Mouse (Mus musculus): ENCODE measurements around the gene Brd4. TPM values are rescaled to one million over a fixed set of nuclear protein-coding genes. Genes with fewer than 3 reads are reported as not detected.

Brd4 gene
- polyA plus RNA-seq, 1 experiment from 2014 or later, result 132 TPM

GRCm38 (mm10) chr17:32202972-32203371, 81.5 kb downstream of the Brd4 start:
- Histone ChIP-seq H3K9me3 (ENCODE audit: control insufficient read depth, low read length) (no peaks in the 10 kb centered on the region), H3K27ac (ENCODE audit: low read depth, low read length) (no peak overlapping the region), H3K4me3 (ENCODE audit: low read length) (no peak overlapping the region), H3K4me1 (ENCODE audit: control insufficient read depth, insufficient read depth, low read length) (no peaks in the 10 kb centered on the region), H3K36me3 (ENCODE audit: control insufficient read depth, insufficient read depth, low read length) (peaks cover 97% of the 10 kb centered on the region), H3K27me3 (ENCODE audit: control insufficient read depth, insufficient read depth, low read length) (no peaks in the 10 kb centered on the region), H3K9ac (ENCODE audit: low read depth, low read length) (no peak overlapping the region), H3K4me2 (replicated peaks; ENCODE audit: low read depth, low read length) (no peak overlapping the region)
- 94% methylated on average over 3 of the region's 3 CpGs for WGBS
- no peak for ATAC-seq (ENCODE audit: low FRiP score, low TSS enrichment)

GRCm38 (mm10) chr17:32201086-32201485, 83.4 kb downstream of the Brd4 start:
- no peak overlapping the region for H3K4me3 ChIP-seq (ENCODE audit: low read length)
- 0 out of 2 replicates have a peak, but pooled peaks have one; percentile 11 for ATAC-seq (ENCODE audit: low FRiP score, low TSS enrichment)
- no peak overlapping the region for H3K27ac ChIP-seq (ENCODE audit: low read depth, low read length)
- no peak overlapping the region for H3K4me2 ChIP-seq (replicated peaks; ENCODE audit: low read depth, low read length)
- peaks cover 97% of the 10 kb centered on the region for H3K36me3 ChIP-seq (ENCODE audit: control insufficient read depth, insufficient read depth, low read length)
- H3K9me3 ChIP-seq (ENCODE audit: control insufficient read depth, low read length), result no peaks in the 10 kb centered on the region
- H3K4me1 ChIP-seq (ENCODE audit: control insufficient read depth, insufficient read depth, low read length), result no peaks in the 10 kb centered on the region
- WGBS, result 80% methylated on average over 5 of the region's 5 CpGs
- no peak overlapping the region for H3K9ac ChIP-seq (ENCODE audit: low read depth, low read length)
- H3K27me3 ChIP-seq (ENCODE audit: control insufficient read depth, insufficient read depth, low read length), result no peaks in the 10 kb centered on the region

DNA sequence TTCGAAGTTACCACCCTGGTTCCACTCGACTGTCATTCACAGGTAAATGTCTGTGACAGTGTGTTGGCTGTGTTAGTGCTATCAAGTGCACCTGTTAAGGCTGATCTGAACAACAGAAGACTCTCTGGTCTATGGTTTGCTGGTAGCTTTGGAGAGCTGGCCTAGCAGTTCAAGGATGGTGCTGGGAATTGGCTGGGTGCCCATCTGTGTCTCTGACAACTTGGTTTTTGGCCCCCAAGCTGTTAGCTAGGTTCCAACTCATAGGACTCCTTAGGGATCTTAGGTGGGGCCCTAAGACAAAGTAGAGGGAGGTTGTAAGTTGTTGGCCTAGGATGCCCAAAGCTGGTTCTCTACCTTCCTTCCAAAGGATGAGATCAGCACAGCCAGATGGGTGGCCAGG, 84.7 kb downstream of the Brd4 start:
- peaks cover 93% of the 10 kb centered on the region for H3K36me3 ChIP-seq (ENCODE audit: control insufficient read depth, insufficient read depth, low read length)
- H3K4me2 ChIP-seq (replicated peaks; ENCODE audit: low read depth, low read length), result no peak overlapping the region
- no peak for ATAC-seq (ENCODE audit: low FRiP score, low TSS enrichment)
- no peak overlapping the region for H3K9ac ChIP-seq (ENCODE audit: low read depth, low read length)
- H3K27me3 ChIP-seq (ENCODE audit: control insufficient read depth, insufficient read depth, low read length), result no peaks in the 10 kb centered on the region
- H3K4me1 ChIP-seq (ENCODE audit: control insufficient read depth, insufficient read depth, low read length), result no peaks in the 10 kb centered on the region
- no peaks in the 10 kb centered on the region for H3K9me3 ChIP-seq (ENCODE audit: control insufficient read depth, low read length)
- 91% methylated on average over 2 of the region's 2 CpGs for WGBS
- H3K4me3 ChIP-seq (ENCODE audit: low read length), result no peak overlapping the region
- H3K27ac ChIP-seq (ENCODE audit: low read depth, low read length), result no peak overlapping the region

- no peak for ATAC-seq (ENCODE audit: low FRiP score, low TSS enrichment)
- Histone ChIP-seq H3K4me3 (ENCODE audit: low read length) (no peak overlapping the region), H3K4me1 (ENCODE audit: control insufficient read depth, insufficient read depth, low read length) (no peaks in the 10 kb centered on the region), H3K27me3 (ENCODE audit: control insufficient read depth, insufficient read depth, low read length) (no peaks in the 10 kb centered on the region), H3K9ac (ENCODE audit: low read depth, low read length) (no peak overlapping the region), H3K27ac (ENCODE audit: low read depth, low read length) (no peak overlapping the region), H3K4me2 (replicated peaks; ENCODE audit: low read depth, low read length) (no peak overlapping the region), H3K36me3 (ENCODE audit: control insufficient read depth, insufficient read depth, low read length) (peaks cover 68% of the 10 kb centered on the region), H3K9me3 (ENCODE audit: control insufficient read depth, low read length) (no peaks in the 10 kb centered on the region)
- 94% methylated on average over 14 of the region's 14 CpGs for WGBS
Observed at GRCm38 (mm10) chr17:32197156-32197555, 87.4 kb downstream of the Brd4 start.

DNA sequence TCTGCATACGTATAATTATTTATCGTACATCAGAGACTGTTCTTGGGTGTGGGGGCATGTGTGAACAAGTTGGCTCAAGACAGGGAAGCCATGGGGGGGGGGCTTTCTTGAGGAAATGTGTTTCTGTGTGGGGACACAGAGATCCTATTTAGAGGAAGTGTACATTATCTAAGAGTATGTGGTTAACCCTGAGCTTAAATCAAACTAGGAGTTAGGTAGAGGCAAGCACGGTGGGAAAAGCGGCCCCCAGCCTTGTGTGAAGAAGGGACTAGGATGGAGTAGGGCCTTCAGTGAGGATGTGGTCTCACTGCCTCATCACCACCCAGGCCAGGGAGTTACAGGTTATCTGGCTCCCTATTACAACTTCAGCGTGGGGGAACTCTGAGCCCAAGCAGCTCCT, 88.8 kb downstream of the Brd4 start:
- no peaks in the 10 kb centered on the region for H3K9me3 ChIP-seq (ENCODE audit: control insufficient read depth, low read length)
- H3K27ac ChIP-seq (ENCODE audit: low read depth, low read length), result no peak overlapping the region
- H3K27me3 ChIP-seq (ENCODE audit: control insufficient read depth, insufficient read depth, low read length), result no peaks in the 10 kb centered on the region
- H3K4me1 ChIP-seq (ENCODE audit: control insufficient read depth, insufficient read depth, low read length), result no peaks in the 10 kb centered on the region
- H3K4me3 ChIP-seq (ENCODE audit: low read length), result no peak overlapping the region
- no peak overlapping the region for H3K9ac ChIP-seq (ENCODE audit: low read depth, low read length)
- no peak for ATAC-seq (ENCODE audit: low FRiP score, low TSS enrichment)
- H3K4me2 ChIP-seq (replicated peaks; ENCODE audit: low read depth, low read length), result no peak overlapping the region
- 89% methylated on average over 5 of the region's 5 CpGs for WGBS
- peaks cover 53% of the 10 kb centered on the region for H3K36me3 ChIP-seq (ENCODE audit: control insufficient read depth, insufficient read depth, low read length)

- no peak for ATAC-seq (ENCODE audit: low FRiP score, low TSS enrichment)
- H3K4me3 ChIP-seq (ENCODE audit: low read length), result no peak overlapping the region
- 78% methylated on average over 5 of the region's 5 CpGs for WGBS
- H3K36me3 ChIP-seq (ENCODE audit: control insufficient read depth, insufficient read depth, low read length), result peaks cover 28% of the 10 kb centered on the region
- H3K9ac ChIP-seq (ENCODE audit: low read depth, low read length), result no peak overlapping the region
- peaks cover 10% of the 10 kb centered on the region; the same call in 1 of the 2 replicates for H3K4me1 ChIP-seq (ENCODE audit: control insufficient read depth, insufficient read depth, low read length)
- no peak overlapping the region for H3K27ac ChIP-seq (ENCODE audit: low read depth, low read length)
- no peak overlapping the region for H3K4me2 ChIP-seq (replicated peaks; ENCODE audit: low read depth, low read length)
- H3K27me3 ChIP-seq (ENCODE audit: control insufficient read depth, insufficient read depth, low read length), result peaks cover 12% of the 10 kb centered on the region
- H3K9me3 ChIP-seq (ENCODE audit: control insufficient read depth, low read length), result no peaks in the 10 kb centered on the region
Observed at GRCm38 (mm10) chr17:32193010-32193409, 91.5 kb downstream of the Brd4 start.

- no peak overlapping the region for H3K27ac ChIP-seq (ENCODE audit: low read depth, low read length)
- no peaks in the 10 kb centered on the region for H3K9me3 ChIP-seq (ENCODE audit: control insufficient read depth, low read length)
- H3K27me3 ChIP-seq (ENCODE audit: control insufficient read depth, insufficient read depth, low read length), result peaks cover 13% of the 10 kb centered on the region
- H3K4me2 ChIP-seq (replicated peaks; ENCODE audit: low read depth, low read length), result peak overlapping the region; percentile 53; the same call in 1 of the 2 replicates
- WGBS, result 11% methylated on average over 5 of the region's 5 CpGs
- no peaks in the 10 kb centered on the region for H3K36me3 ChIP-seq (ENCODE audit: control insufficient read depth, insufficient read depth, low read length)
- H3K9ac ChIP-seq (ENCODE audit: low read depth, low read length), result no peak overlapping the region
- ATAC-seq (ENCODE audit: low FRiP score, low TSS enrichment), result 0 out of 2 replicates have a peak, but pooled peaks have one; percentile 29
- H3K4me3 ChIP-seq (ENCODE audit: low read length), result peak overlapping the region; percentile 39; the same call in 1 of the 2 replicates
- peaks cover 10% of the 10 kb centered on the region; the same call in 1 of the 2 replicates for H3K4me1 ChIP-seq (ENCODE audit: control insufficient read depth, insufficient read depth, low read length)
Observed at GRCm38 (mm10) chr17:32189850-32190249, 94.7 kb downstream of the Brd4 start.

DNA sequence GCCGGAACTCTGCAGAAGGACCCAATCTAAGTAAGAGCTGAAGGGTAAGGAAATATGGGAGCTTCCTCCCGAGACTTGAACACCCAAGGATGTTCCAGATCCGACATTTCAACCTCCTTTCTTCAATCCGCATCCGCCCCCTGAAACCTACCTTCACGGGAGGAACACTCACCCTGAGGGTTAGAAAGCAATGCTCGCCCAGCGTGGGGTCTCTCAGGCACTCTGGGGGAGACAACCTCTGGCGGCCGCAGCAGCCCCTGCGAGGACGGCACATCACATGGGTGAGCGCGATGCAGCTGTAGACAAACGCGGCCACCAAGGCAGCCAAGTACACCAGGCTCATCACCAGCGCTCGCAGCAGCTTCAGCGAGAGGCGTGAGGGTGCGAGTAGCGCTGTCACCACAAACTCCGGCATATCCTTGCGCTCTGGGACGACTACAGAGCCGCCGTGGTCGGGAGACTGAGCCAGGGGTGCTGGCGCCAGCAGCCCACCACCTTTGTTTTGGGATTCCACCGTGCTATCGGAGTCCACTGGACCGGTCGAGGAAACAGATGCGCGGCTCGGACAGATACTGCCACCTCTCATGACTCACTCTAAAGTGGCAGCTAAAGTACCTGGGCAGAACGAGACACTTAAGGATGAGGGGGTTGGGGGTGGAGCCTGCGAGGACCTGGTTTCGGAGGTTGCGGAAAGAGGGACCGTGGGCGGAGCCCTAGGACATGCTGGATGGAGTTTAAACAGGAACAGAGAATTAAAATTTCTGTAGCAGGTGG, 95.5 kb downstream of the Brd4 start, which contains the start of gene Ephx3:
TSS of gene Ephx3 (minus strand) at position 687 of the 774 bp plus-strand sequence.
- peak; percentile 38 for ATAC-seq (ENCODE audit: low FRiP score, low TSS enrichment)
- H3K4me3 ChIP-seq (ENCODE audit: low read length), result peak within 1 kb of the TSS; percentile 39
- H3K9me3 ChIP-seq (ENCODE audit: control insufficient read depth, low read length), result no peaks in the 10 kb centered on the region
- no peaks in the 10 kb centered on the region for H3K36me3 ChIP-seq (ENCODE audit: control insufficient read depth, insufficient read depth, low read length)
- H3K27ac ChIP-seq (ENCODE audit: low read depth, low read length), result no peak within 1 kb of the TSS
- H3K27me3 ChIP-seq (ENCODE audit: control insufficient read depth, insufficient read depth, low read length), result peaks cover 13% of the 10 kb centered on the region
- peak within 1 kb of the TSS; percentile 53 for H3K4me2 ChIP-seq (replicated peaks; ENCODE audit: low read depth, low read length)
- H3K4me1 ChIP-seq (ENCODE audit: control insufficient read depth, insufficient read depth, low read length), result peaks cover 10% of the 10 kb centered on the region; the same call in 1 of the 2 replicates
- WGBS, result 5% methylated on average over 42 of the region's 42 CpGs
- no peak within 1 kb of the TSS for H3K9ac ChIP-seq (ENCODE audit: low read depth, low read length)

GRCm38 (mm10) chr17:32183017-32183416, 101.5 kb downstream of the Brd4 start:
- Histone ChIP-seq H3K36me3 (ENCODE audit: control insufficient read depth, insufficient read depth, low read length) (no peaks in the 10 kb centered on the region), H3K4me1 (ENCODE audit: control insufficient read depth, insufficient read depth, low read length) (no peaks in the 10 kb centered on the region), H3K4me3 (ENCODE audit: low read length) (no peak overlapping the region), H3K27ac (ENCODE audit: low read depth, low read length) (no peak overlapping the region), H3K9me3 (ENCODE audit: control insufficient read depth, low read length) (no peaks in the 10 kb centered on the region), H3K4me2 (replicated peaks; ENCODE audit: low read depth, low read length) (no peak overlapping the region), H3K27me3 (ENCODE audit: control insufficient read depth, insufficient read depth, low read length) (0 out of 2 replicates have a peak, but pooled peaks cover 1% of the 10 kb centered on the region), H3K9ac (ENCODE audit: low read depth, low read length) (no peak overlapping the region)
- 24% methylated on average over 8 of the region's 8 CpGs for whole genome bisulfite sequencing
- no peak for ATAC-seq (ENCODE audit: low FRiP score, low TSS enrichment)
